Mouse (Mus musculus) G1E (cell line): Measurements from ENCODE around the gene Glmn. TPM values are rescaled to one million over a fixed set of nuclear protein-coding genes. Genes with fewer than 3 reads are reported as not detected.

Experiments
- ATAC-seq: 2 replicates; pipeline ENCODE4 v1.8.0; 2016; ENCODE audit warnings: mild to moderate bottlenecking; ENCODE audit not compliant: insufficient number of reproducible peaks, poor library complexity, low FRiP score, severe bottlenecking; ENCODE audit errors: extremely low read depth
- DNase-seq: peaks from one replicate; pipeline ENCODE4 v3.0.0; 2012; ENCODE audit warnings: low spot score
- H3K27me3 ChIP-seq: 2 replicates; pipeline ENCODE4 v1.6.1; 2012; ENCODE audit warnings: mild to moderate bottlenecking, low read length, inconsistent platforms; ENCODE audit not compliant: insufficient read depth
- H3K36me3 ChIP-seq: replicated peaks from 2 replicates; pipeline ENCODE3; 2012; ENCODE audit warnings: mild to moderate bottlenecking, inconsistent platforms
- H3K4me1 ChIP-seq: 2 replicates; pipeline ENCODE4 v1.6.1; 2012; ENCODE audit warnings: low read depth, low read length, inconsistent platforms, mixed read lengths; ENCODE audit not compliant: insufficient read depth
- H3K4me3 ChIP-seq: 2 replicates; pipeline ENCODE4 v1.5.1; 2012; ENCODE audit warnings: low read depth, mild to moderate bottlenecking, inconsistent platforms, low read length, moderate library complexity, mixed read lengths
- H3K9me3 ChIP-seq: replicated peaks from 2 replicates; pipeline ENCODE4 v1.6.1; 2012; ENCODE audit warnings: inconsistent platforms
- CTCF ChIP-seq: IDR thresholded peaks from 2 replicates; pipeline ENCODE4 v1.5.1; 2012; ENCODE audit warnings: low read depth, low read length, inconsistent platforms, mixed read lengths
- GATA1 ChIP-seq: IDR thresholded peaks from 2 replicates; pipeline ENCODE4 v1.6.1; 2012; ENCODE audit warnings: borderline replicate concordance, low read length, inconsistent platforms, mixed read lengths
- GATA2 ChIP-seq: IDR thresholded peaks from 2 replicates; pipeline ENCODE4 v1.6.1; 2012; ENCODE audit warnings: low read depth, low read length, inconsistent platforms, borderline replicate concordance
- POLR2AphosphoS5 ChIP-seq: IDR thresholded peaks from 2 replicates; pipeline ENCODE4 v1.6.1; 2012; ENCODE audit warnings: low read depth, low read length, inconsistent platforms; ENCODE audit not compliant: insufficient replicate concordance
- TAL1 ChIP-seq: conservative IDR thresholded peaks from 2 replicates; pipeline ENCODE4 v1.6.1; 2012; ENCODE audit warnings: low read depth, low read length, inconsistent platforms, mixed read lengths
- polyA plus RNA-seq: library from polyadenylated mRNA; stranded (reverse); fragments of >175 nt; gene quantifications from 2 replicates; pipeline ENCODE4 v1.2.3, GENCODE M21; 2012
- total RNA-seq, 2 experiments: library from RNA; stranded (forward) in 1 of 2; stranded (reverse) in 1 of 2; fragments of 200-1000 nt in 1 of 2; fragments of >200 nt in 1 of 2; fragmentation: Nextera tagmentation in 1 of 2; gene quantifications; 2 replicates each; pipeline ENCODE4 v1.2.3; 2014 to 2017

Glmn gene
- total and polyA plus RNA-seq, 3 experiments: 0.87 to 29.9 (median 20.0) TPM

DNA sequence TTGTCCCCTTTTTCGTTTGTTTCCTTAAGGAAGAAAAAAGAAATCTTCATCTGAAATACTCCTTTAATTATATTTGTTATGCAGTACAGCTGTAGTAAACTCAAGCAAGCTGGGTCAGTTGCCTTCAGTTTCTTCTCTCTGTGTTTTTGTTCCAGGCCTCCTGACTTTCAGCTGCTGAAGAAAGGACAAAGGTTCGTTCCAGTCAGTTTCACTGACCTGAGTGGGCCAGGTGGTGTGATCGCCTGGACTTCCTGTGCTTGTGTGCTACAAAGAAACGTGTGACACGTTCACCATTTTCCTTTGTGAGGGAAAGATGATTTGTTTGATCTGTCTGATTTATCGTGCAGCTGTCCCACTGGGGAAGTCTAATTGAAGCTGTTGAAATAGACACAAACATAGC lies 20.3 kb upstream of the Glmn start:
- DNase-seq (no peak), ATAC-seq (no peak)
- H3K9me3 ChIP-seq: no peaks in the 10 kb centered on the region
- H3K27me3 ChIP-seq: no peaks in the 10 kb centered on the region
- TF ChIP-seq POLR2AphosphoS5: no peak
- H3K36me3 ChIP-seq: peaks cover 72% of the 10 kb centered on the region
- H3K4me3 ChIP-seq: no peak overlapping the region
- peaks cover 19% of the 10 kb centered on the region; the same call in 1 of the 2 replicates for H3K4me1 ChIP-seq

DNA sequence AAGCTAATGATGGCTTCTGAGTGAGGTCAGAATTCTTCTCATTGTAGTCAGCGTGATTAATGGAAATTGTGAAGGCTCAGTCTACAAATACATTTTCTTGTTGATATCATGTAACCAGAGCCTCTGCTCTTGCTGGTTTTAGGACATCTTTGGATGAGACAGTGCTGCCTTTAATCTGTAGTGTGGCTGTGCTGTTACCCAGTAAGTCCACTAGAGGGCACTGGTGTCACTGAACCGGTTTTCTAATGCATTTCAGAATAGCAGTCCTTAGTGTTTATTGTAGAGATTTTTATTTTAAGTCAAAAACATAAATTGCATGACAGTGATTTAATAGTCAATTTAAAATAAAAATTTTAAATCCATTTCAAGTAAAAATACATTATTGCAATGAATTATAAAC lies 13.5 kb upstream of the Glmn start:
- TF ChIP-seq CTCF (peak; percentile 81), POLR2AphosphoS5 (no peak)
- Histone ChIP-seq H3K4me1 (no peaks in the 10 kb centered on the region; the same call in 1 of the 2 replicates), H3K36me3 (peaks cover 60% of the 10 kb centered on the region), H3K9me3 (no peaks in the 10 kb centered on the region), H3K4me3 (no peak overlapping the region), H3K27me3 (no peaks in the 10 kb centered on the region)
- DNase-seq (no peak), ATAC-seq (peak; percentile 54; the same call in 1 of the 2 replicates)

DNA sequence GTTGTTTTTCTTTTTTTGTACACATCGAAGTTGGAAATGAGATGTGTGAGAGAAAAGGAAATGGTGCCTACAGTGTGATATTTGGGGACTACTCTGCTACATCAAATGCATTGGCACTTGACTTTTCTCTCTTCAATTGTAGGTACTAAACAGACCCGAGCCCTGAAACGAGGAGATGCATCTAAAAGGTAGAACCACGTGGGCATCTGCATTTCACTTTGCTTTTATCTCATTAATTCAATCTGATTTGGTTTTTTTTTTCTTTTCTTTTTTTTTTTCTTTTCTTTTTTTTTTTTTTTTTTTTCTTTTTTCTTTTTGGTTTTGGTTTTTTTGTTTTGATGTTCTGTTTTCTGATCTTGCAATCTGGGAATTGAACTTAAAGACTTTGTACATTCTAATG lies 692 bp upstream of the Glmn start:
- peaks cover 32% of the 10 kb centered on the region for H3K36me3 ChIP-seq
- DNase-seq (no peak), ATAC-seq (no peak)
- peaks cover 22% of the 10 kb centered on the region for H3K4me1 ChIP-seq
- peak overlapping the region; percentile 44; the same call in 1 of the 2 replicates for H3K4me3 ChIP-seq
- TF ChIP-seq POLR2AphosphoS5: no peak
- TF ChIP-seq GATA1: no peak
- TF ChIP-seq TAL1: no peak
- TF ChIP-seq CTCF: no peak
- TF ChIP-seq GATA2: no peak
- no peaks in the 10 kb centered on the region for H3K27me3 ChIP-seq
- no peaks in the 10 kb centered on the region for H3K9me3 ChIP-seq

DNA sequence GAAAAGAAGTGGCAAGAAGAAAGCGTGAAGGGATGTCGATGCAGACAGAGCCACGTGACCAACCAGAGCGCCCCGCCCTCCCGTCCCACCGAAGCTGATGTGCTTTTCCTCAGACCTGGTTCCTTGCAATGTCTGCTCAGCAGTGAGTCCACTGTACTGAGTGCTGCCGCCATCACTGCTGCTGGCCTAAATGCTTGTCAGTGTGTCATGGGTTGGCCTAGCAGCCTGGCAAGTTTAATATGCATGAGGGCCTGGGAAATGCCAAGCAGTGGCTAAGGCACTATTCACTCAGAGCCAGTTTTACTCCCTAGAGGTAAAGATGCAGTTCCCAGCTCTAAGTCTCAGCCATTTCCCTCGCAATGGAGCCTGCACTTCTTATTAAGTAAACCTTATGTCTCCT lies 28.5 kb downstream of the Glmn start:
- TF ChIP-seq CTCF (no peak), GATA2 (no peak), TAL1 (no peak), GATA1 (no peak), POLR2AphosphoS5 (no peak)
- Histone ChIP-seq H3K27me3 (no peaks in the 10 kb centered on the region), H3K4me3 (no peak overlapping the region), H3K4me1 (no peaks in the 10 kb centered on the region), H3K9me3 (peaks cover 4% of the 10 kb centered on the region; the same call in 1 of the 2 replicates), H3K36me3 (peaks cover 44% of the 10 kb centered on the region)
- no peak for DNase-seq
- ATAC-seq: no peak

DNA sequence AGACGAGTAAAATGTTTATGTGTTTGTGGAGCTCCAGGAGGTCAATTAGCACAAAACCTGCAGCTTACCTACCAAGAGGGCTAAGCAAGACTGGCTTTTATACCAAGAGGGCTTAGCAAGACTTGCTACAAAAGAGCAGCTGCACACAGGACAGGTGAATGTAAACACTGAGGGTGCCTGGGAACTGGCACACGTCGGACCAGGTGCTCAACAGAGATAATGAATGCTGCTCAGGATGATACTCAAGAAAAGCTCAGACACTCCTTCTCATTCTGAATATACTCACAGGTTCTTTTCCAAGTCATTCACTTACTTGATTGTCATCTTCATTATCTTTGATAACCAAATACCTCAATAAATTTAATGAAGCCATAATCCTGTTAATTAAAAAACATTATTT lies 40.7 kb downstream of the Glmn start:
- no peaks in the 10 kb centered on the region for H3K27me3 ChIP-seq
- H3K9me3 ChIP-seq: no peaks in the 10 kb centered on the region
- H3K4me3 ChIP-seq: no peak overlapping the region
- TF ChIP-seq TAL1 (no peak), CTCF (no peak), GATA1 (no peak), GATA2 (no peak), POLR2AphosphoS5 (no peak)
- H3K36me3 ChIP-seq: peaks cover 35% of the 10 kb centered on the region
- no peaks in the 10 kb centered on the region for H3K4me1 ChIP-seq
- no peak for DNase-seq
- no peak for ATAC-seq

DNA sequence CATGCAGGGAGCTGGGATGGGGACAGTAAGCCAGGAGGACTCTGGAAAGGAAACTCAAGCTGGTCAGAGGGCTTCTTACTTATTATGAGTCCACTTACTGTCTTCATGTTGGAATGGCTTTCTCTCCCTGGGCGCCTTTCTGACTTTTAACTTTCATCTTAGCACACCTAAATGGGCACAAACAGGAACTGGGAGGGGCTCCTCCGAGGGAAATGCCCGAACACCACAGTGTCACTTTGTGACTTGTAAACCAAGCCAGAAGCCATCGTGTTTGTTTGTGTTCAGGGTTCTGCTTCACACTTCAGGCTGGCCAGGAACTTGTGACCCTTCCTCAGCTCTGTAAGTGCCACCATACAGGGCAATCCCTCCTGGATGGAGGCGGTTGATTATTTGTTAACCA lies 43.4 kb downstream of the Glmn start:
- no peak for TF ChIP-seq TAL1
- TF ChIP-seq GATA1: no peak
- TF ChIP-seq POLR2AphosphoS5: no peak
- TF ChIP-seq CTCF: no peak
- H3K9me3 ChIP-seq: no peaks in the 10 kb centered on the region
- H3K4me1 ChIP-seq: no peaks in the 10 kb centered on the region
- H3K36me3 ChIP-seq: peaks cover 27% of the 10 kb centered on the region
- no peaks in the 10 kb centered on the region for H3K27me3 ChIP-seq
- ATAC-seq (no peak), DNase-seq (no peak)
- no peak overlapping the region for H3K4me3 ChIP-seq

DNA sequence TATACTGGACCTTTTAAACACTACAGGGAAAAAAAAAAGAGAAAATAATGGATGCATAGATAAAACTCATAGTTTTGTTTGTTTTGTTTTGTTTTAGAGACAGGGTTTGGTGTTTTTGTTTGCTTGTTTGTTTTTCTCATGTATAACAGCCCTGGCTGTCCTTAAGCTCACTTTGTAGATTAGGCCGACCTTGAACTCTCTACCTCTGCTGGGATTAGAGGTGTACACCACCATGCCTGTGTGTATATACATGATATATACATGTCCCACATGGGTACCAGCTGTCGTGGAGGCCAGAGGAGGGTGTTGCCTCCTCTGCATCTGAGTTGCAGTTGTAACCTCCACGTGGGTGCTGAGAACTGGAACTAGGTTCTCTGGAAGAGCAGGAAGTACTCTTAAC lies 49.2 kb downstream of the Glmn start:
- H3K27me3 ChIP-seq: no peaks in the 10 kb centered on the region
- H3K4me3 ChIP-seq: no peak overlapping the region
- ATAC-seq (no peak), DNase-seq (no peak)
- no peak for TF ChIP-seq GATA2
- TF ChIP-seq CTCF: no peak
- TF ChIP-seq POLR2AphosphoS5: no peak
- no peak for TF ChIP-seq TAL1
- TF ChIP-seq GATA1: no peak
- peaks cover 5% of the 10 kb centered on the region; the same call in 1 of the 2 replicates for H3K4me1 ChIP-seq
- no peaks in the 10 kb centered on the region for H3K9me3 ChIP-seq
- peaks cover 17% of the 10 kb centered on the region for H3K36me3 ChIP-seq
